Mouse (Mus musculus): ENCODE results near the gene 4933405L10Rik. TPM values are rescaled to one million over a fixed set of nuclear protein-coding genes. Genes with fewer than 3 reads are reported as not detected.

4933405L10Rik gene
- total RNA-seq, 2 experiments from 2014 or later: not detected

- intact Hi-C loops (cut with DNase I): no loop called here
- peak; percentile 77 for DNase-seq
These were observed 43.2 kb downstream of the 4933405L10Rik start for GRCm38 (mm10) chr8:105750606-105751005.

DNA sequence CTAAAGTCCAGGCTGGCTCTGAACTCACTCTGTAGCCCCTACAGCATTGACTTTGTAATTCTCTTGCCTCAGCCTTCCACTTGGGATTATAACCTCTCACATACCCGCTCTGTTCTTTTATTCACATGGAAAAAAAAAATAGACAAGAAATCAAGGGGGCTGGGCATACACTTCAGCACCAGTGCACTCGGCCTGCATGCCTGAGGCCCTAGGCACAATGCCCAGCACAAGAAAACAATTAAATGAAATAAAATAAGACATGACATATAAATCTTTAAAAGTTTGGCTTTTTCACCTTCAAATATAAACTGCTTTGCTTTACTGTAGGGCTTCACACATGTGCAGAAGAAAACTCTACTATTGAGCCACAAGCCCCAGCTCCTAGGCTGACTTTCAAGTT, 46.5 kb downstream of the 4933405L10Rik start:
- no peak for DNase-seq
- intact Hi-C loops (cut with DNase I): no loop called here

DNA sequence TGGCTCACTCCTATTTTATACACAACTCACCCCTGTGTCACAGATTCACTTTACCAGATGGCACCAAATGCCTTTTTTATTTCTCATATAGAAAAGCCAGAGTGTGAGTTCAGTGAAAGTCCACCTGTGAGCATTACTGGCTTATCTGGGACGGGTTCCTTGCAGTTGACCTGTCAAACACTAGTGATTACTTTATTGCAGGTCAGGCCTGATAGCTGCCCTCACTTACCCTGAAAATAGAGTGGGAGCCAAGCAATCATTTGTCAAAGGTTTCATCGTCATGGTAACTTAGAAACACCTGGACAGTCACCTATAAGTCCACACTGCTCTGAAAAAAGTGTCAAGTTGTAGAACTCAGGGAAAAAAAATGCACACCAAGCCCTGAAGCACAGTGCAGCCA, 47.2 kb downstream of the 4933405L10Rik start:
- DNase-seq: no peak
- intact Hi-C loops (cut with DNase I): no loop called here

DNA sequence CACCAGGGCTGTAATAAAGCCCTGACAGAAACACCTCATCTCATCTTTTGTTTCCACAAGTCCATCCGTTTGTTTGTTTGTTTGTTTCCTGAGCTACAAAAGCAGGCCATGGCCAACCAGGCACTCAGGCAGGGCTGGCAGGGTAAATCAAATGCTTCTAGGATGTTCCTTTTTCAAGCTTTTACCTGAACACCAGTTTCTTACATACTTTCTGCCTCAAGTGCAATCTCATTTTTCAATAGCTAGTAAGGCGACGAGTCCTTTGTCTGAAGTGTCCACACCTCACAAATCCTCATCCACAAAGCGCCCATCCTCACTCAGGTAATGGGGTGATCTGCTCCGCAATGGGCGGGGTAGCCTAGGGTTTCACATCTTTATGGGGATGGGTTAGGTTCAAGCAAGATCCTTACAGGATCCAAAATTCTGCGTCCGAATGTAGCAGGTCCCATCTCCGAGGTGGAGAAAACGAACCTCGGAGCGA, 50.4 kb downstream of the 4933405L10Rik start:
- intact Hi-C loops (cut with DNase I): no loop called here

DNA sequence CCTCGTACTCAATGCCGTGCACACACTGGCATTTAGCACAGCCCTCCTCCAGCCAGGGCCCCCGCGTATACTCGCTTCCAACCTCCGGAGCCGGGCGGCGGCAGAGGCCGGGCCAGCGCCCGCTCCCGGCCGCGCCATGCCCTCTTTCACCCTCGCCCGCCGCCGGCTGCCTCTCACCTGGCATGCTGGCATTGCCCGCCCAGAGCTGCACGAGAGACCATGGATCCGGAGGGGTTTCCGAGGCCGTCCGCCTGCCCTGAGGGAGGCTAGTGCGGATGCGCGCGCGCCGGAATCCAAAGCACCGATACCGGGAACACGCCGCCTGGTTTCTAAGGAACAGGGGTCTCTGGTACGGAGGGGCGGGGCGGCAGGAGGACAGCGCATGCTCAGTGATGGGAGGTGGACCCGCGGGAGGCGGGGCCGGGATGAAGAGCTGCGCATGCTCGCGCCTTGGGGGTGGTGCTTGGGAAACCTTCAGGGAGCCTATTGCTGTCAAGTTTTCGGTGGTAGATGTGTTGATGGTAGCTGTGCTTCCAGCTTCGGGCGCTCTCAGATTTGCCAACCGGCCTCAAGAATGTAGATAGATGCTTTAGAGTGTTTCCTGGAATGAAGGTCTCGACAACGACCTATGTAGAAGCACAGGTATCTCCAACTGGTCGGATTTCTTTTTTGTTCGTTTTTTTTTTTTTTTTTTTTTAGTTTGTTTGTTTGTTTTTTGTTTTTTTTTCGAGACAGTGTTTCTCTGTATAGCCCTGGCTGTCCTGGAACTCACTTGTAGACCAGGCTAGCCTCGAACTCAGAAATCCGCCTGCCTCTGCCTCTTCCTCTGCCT, 51.0 kb downstream of the 4933405L10Rik start, which contains the start of gene Gfod2:
Gene Gfod2, minus strand, starts transcription at position 388 of the 832 bp plus-strand sequence.
- intact Hi-C loops (cut with DNase I): no loop called here

More for the DNA sequence above, 50.4 kb downstream of the 4933405L10Rik start:
- DNase-seq: no peak

More for the DNA sequence above, 51.0 kb downstream of the 4933405L10Rik start, which contains the start of gene Gfod2:
- DNase-seq: peak; percentile 99

Other genes starting within 250 kb of the 4933405L10Rik start
- 10 to 100 TPM; 67.5 to 67.6 TPM for gene Tppp3, start 236.1 kb upstream of the 4933405L10Rik start, total RNA-seq (2021)
- gene Zdhhc1, start 210.8 kb upstream of the 4933405L10Rik start, total RNA-seq (2021): 10 to 100 TPM; 16.6 to 21.3 TPM
- gene Hsd11b2, start 188.9 kb upstream of the 4933405L10Rik start, total RNA-seq (2021): not detected
- gene Atp6v0d1, start 141.6 kb upstream of the 4933405L10Rik start, total RNA-seq (2021): 100 to 1,000 TPM; 255 to 260 TPM
- gene Ripor1, start 102.4 kb upstream of the 4933405L10Rik start, total RNA-seq (2021): 10 to 100 TPM; 70.0 to 70.6 TPM
- 10 to 100 TPM; 80.8 to 82.2 TPM for gene Ctcf, start 71.1 kb upstream of the 4933405L10Rik start, total RNA-seq (2021)
- not detected for gene Agrp, start 70.3 kb upstream of the 4933405L10Rik start, total RNA-seq (2021)
- gene Carmil2, start 21.4 kb upstream of the 4933405L10Rik start, total RNA-seq (2021): 10 to 100 TPM; 39.4 to 40.8 TPM
- gene Acd, start 6.6 kb upstream of the 4933405L10Rik start, total RNA-seq (2021): 10 to 100 TPM; 55.9 to 58.9 TPM
- gene Pard6a, start 6.5 kb upstream of the 4933405L10Rik start, total RNA-seq (2021): 10 to 100 TPM; 28.4 to 33.1 TPM
- 10 to 100 TPM; 15.5 to 17.9 TPM for gene Enkd1, start 555 bp downstream of the 4933405L10Rik start, total RNA-seq (2021)
- 10 to 100 TPM; 44.4 to 49.9 TPM for gene Gfod2, start 51.0 kb downstream of the 4933405L10Rik start, total RNA-seq (2021)
- 10 to 100 TPM; 21.8 to 23.6 TPM for gene Ranbp10, start 119.7 kb downstream of the 4933405L10Rik start, total RNA-seq (2021)
- under 1 TPM; 0.26 to 0.50 TPM for gene Tsnaxip1, start 120.1 kb downstream of the 4933405L10Rik start, total RNA-seq (2021)
- gene Cenpt, start 145.6 kb downstream of the 4933405L10Rik start, total RNA-seq (2021): 10 to 100 TPM; 37.9 to 39.7 TPM
- 10 to 100 TPM; 32.7 to 35.3 TPM for gene Thap11, start 147.5 kb downstream of the 4933405L10Rik start, total RNA-seq (2021)
- gene Nutf2, start 152.9 kb downstream of the 4933405L10Rik start, total RNA-seq (2021): 10 to 100 TPM; 35.2 to 48.7 TPM
- gene Edc4, start 173.2 kb downstream of the 4933405L10Rik start, total RNA-seq (2021): 10 to 100 TPM; 64.5 to 74.1 TPM
- not detected for gene Nrn1l, start 185.9 kb downstream of the 4933405L10Rik start, total RNA-seq (2021)
- gene Pskh1, start 192.8 kb downstream of the 4933405L10Rik start, total RNA-seq (2021): 10 to 100 TPM in 1 of 2 experiments, 1 to 10 TPM in 1; 8.6 to 10.1 TPM
- 1 to 10 TPM; 2.1 to 2.2 TPM for gene Ctrl, start 226.2 kb downstream of the 4933405L10Rik start, total RNA-seq (2021)
- gene Psmb10, start 230.8 kb downstream of the 4933405L10Rik start, total RNA-seq (2021): 10 to 100 TPM; 50.6 to 70.2 TPM
- 1 to 10 TPM; 6.4 to 8.3 TPM for gene Lcat, start 235.7 kb downstream of the 4933405L10Rik start, total RNA-seq (2021)

All from left cerebral cortex, postnatal 4 days (tissue).